Mouse (Mus musculus) layer of hippocampus, adult 2 months (tissue): Measurements from ENCODE around the gene Cenpf. TPM values are rescaled to one million over a fixed set of nuclear protein-coding genes. Genes with fewer than 3 reads are reported as not detected.
A peak's percentile ranks its signal among the peaks of the same experiment; 100 is the strongest.

Source experiments
- DNase-seq, 2 experiments: peaks; one replicate each; pipeline ENCODE4 v3.0.0; 2022; ENCODE audit warnings: low spot score in 2 of 2
- H3K27ac ChIP-seq: fragments of 200-600 bp; 2 replicates; pipeline ENCODE4 v1.8.1; 2022
- H3K4me3 ChIP-seq: fragments of 200-600 bp; 2 replicates; pipeline ENCODE4 v1.8.1; 2022; ENCODE audit warnings: mild to moderate bottlenecking
- CTCF ChIP-seq: fragments of 200-600 bp; conservative IDR thresholded peaks from 2 replicates; pipeline ENCODE4 v1.8.1; 2022; ENCODE audit warnings: antibody characterized with exemption, mild to moderate bottlenecking, moderate library complexity
- total RNA-seq, 2 experiments: library from RNA; stranded (reverse); gene quantifications; 2 replicates each; pipeline ENCODE4 v1.2.3; 2021

Gene Cenpf
- total RNA-seq, 2 experiments from 2014 or later = 1.1 to 1.4 TPM

DNA sequence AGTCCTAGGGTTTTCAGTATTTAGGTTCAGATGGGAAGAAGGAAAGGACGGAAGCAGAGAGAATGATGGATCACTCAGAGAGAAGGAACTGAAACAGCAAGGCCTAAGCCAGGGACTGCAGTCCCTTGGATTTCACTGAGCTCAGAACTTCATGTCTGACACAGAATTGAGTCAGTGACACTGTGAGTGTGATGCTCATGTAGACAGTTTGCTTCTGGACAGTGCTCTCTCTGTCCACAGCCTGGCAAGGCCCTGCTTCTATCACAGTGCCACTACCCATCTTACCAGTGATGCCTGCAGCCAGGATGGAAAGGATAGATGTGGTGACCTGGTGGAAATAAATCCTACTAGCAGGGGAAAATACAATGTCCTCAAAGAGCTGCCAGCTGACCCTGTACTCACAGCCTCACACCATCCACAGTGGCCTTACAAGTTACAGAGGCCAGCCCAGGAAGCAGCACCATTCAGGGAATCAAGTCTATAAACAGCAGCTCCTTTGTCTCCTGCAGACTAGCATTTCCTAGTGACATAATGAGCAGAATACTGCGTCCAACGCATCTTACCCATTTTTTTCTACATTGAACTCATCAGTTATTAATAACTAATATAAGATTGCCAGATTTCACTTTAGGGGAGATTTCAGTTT lies 43.1 kb downstream of the Cenpf start:
- Histone ChIP-seq H3K4me3 (no peak overlapping the region), H3K27ac (peak overlapping the region; percentile 75)
- no peak for DNase-seq

DNA sequence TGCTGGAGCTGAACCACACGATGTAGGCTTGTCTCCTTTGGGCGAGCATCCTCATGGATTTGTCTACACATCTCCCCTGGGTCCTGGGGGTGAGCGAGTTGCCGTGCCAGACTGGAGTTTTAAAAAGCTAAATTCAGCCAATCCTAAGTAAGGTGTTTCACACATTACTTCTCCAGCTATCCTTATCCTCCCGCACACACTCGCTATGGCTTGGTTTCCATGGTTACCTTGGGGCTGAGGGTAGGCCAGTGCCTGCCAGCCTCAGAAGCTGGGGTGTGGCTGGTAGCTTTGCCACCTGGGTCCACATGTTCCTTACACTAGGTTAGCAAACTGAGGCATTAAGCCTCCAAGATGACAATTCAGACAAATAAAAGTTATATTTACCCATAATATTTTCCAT lies 48.3 kb downstream of the Cenpf start:
- Histone ChIP-seq H3K4me3 (no peak overlapping the region), H3K27ac (no peak overlapping the region)
- TF ChIP-seq CTCF = no peak
- DNase-seq = no peak

More for the DNA sequence above, 43.1 kb downstream of the Cenpf start:
- no peak for TF ChIP-seq CTCF

DNA sequence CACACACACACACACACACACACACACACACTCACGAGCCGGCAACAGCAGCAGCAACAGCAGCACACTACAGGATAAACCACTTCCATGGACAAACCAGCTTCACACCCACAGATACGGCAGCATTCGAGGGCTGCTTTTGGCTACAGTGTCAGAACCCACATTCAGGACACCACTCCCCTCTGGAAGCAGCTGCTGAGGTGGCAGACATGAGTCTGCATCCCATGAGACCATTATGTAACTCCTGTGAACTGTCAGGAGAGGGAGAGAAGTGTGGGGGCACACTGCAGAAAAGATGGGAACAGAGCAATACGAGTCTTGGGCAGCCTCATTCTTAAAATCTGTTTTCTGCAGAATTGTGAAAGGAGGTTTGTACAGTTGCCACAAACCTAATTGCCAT lies 54.1 kb downstream of the Cenpf start:
- H3K4me3 ChIP-seq = no peak overlapping the region
- H3K27ac ChIP-seq = no peak overlapping the region
- TF ChIP-seq CTCF = no peak
- no peak for DNase-seq

DNA sequence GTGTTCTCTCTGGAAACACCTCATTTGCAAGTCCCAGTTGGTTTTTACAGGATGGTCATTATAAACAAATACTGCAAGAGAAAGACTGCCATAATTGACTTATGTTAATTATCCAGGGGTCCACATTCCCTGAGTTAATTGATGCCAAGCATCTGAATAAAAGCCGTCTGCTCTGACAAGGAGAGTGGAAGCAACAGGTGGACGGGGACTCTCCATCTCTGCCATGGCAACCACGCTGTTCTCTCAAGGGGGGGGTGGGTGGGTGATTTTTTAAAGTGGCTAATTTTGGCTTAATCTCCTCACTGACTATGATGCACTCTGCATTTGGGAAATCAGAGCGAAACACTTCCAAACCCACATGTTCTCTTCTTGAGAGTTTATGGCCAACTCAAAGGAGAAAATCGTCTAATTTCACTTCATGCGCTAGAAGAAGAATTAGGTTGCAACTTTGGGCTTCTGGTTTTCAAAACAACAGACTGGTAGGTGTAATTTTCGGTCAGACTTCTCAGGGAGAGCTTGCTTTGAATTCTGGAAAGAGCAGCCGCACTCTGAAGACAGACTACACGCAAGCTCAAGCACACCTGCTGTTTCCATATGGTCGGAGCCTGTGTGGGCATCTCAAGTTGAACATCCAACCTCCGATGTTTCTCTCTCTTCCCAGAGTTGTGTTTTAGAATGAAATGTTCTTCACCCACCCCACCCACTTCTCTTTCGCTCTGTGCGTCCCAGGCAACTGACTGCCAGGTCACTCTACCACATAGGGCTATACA lies 55.8 kb downstream of the Cenpf start:
- Histone ChIP-seq H3K27ac (no peak overlapping the region), H3K4me3 (no peak overlapping the region; the same call in 1 of the 2 replicates)
- TF ChIP-seq CTCF = no peak
- DNase-seq = peak; percentile 47 to 52

DNA sequence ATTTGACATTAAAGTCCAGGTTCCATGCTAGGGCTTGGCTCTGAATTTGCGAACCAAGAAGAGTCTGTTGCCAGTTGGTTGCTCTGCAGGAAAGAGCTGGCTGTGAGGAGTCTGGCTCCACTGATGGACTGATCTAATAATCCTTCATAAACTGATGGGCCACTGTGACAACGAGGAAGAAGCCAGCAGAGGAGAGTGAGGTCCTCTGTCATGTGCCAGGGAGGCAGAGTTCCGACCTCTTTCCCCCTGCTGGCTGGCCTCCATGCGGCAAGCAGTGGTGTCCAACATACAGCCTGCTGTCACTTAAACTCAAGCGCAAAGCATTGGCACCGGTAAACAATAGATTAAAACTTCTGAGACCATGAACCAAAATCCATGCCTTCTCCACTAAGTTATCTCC lies 57.9 kb downstream of the Cenpf start:
- Histone ChIP-seq H3K4me3 (no peak overlapping the region), H3K27ac (no peak overlapping the region)
- no peak for DNase-seq
- no peak for TF ChIP-seq CTCF

DNA sequence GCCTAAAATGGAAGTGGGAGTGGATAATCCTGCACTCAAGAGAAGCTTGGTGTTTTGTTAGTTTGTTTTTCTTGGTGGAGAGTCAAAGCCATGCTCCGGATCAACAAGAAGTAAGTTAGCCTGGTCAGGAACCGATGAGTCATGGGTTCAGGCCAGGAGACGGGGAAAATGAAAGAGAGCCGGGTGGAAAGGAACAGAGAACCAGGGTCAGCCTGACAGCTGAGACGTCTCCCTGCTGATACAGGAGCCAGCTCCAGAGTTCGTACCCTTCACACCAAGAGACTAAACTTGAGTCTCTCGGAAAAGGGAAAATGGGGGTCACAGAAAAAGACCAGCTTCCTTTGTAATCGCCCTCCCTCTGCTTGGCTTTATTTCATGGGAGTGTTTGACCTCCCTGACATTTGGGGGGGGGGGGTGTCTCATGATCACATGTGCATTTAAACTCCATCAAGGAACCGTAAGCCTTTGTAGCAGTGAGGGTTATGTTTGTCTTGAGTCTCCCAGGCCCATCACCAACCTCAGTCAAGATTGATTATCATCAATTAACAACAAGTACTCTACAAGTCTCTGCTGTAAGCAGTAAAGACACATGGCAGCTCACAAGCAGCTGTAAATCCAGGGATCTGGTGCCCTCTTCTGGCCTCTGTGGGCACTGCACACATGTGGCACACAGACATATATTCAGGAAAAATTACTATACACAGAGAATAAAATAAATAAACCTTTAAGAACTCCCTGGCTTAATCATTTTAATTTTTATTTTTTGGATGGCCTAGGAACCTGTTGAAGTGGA lies 59.7 kb downstream of the Cenpf start:
- Histone ChIP-seq H3K4me3 (no peak overlapping the region), H3K27ac (no peak overlapping the region)
- peak in 1 of 2 experiments; percentile 64 for DNase-seq
- peak; percentile 80 for TF ChIP-seq CTCF

DNA sequence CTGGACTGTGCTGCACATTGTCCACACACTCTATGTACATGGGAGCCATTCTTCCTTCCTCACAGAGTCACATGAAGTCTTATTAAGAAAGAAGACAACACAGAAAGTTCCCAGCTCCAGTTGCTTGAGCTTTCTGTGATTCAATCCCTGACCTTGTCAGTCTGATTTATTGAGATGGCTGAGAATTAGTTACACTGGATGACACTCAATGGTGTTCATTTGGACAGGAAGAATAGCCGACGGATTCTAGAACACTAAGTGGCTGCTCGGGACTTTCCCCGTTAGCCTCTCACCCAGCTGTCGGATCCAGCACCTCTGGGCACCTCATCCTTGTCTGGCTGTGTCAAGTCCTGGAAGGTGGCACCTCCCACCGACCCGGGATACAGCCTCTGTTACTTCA lies 63.1 kb downstream of the Cenpf start:
- H3K4me3 ChIP-seq = no peak overlapping the region
- no peak for TF ChIP-seq CTCF
- no peak for DNase-seq
- no peak overlapping the region for H3K27ac ChIP-seq

DNA sequence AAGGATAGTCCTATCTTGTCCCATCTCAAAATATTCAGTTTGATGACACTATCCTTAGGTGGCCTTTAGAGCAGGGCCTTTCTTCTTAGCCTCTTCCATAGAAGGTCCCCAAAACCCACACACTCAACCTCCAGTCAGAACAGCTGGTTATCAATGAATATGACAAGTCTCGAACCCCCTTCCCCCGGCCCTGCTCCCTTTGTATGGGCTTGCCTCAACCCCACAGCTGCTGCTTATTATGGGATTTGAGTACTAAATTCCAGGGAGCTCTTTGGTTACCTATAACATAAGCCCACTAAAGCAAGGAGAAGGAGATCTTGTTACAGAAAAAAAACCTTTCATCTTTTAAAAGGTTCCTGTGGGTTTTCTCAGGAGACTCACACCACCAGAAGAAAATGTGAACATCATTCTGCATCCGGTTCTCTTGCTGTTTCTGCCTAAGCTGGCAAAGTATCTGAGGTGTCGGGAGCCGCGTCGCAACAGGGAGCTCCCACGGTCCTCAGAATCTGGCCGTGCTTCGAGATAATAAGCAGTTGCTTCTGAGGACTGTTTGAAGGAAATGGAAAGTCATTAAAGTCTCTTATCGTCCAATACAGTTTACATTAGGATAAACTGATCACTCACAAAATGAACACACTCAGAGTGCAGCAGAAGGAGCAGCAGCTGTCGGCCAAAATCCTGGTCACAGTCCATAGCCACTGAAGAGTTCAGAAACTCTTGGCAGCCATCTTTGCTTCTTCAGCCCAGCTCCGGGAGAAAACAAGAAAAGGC lies 68.7 kb downstream of the Cenpf start:
- Histone ChIP-seq H3K4me3 (no peak overlapping the region), H3K27ac (no peak overlapping the region)
- no peak for DNase-seq
- no peak for TF ChIP-seq CTCF

DNA sequence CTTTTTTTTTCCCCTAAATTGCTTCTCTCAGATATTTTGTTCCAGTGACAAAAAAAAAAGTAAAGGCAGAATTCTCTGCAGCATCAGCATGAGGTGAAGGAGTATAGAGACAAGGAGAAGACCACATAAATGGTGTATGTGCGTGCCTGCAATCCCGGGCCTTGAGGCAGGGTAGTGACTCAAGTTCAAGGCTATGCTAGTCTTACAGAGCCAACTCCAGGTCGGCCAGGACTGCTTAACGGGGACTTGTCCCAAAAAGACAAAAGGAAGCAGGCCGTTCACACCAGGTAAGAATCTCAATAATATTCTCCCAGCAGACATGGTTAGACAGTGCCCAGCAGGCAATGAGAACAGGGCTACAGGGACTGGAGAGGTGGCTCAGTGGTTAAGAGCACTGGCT lies 70.5 kb downstream of the Cenpf start:
- no peak for DNase-seq
- no peak overlapping the region for H3K4me3 ChIP-seq
- H3K27ac ChIP-seq = no peak overlapping the region
- no peak for TF ChIP-seq CTCF

DNA sequence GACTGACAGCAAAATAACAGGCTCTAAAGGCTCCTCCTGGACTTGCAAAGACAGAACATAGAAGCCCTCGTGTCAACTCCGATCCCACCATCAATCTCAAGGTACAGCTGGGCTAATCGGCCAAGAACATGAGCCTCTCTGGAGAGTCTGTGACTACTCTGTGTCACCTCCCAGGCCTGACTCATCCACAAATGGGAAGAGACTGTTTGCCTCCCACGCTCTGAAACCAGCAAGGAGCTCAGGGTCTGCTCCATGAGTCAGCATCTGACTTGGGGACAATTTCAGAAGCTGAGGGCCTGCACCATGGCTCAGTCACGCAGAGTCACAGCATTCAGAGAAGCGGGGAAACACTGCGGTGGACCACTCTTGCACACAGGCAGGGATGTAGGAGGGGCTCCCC lies 72.6 kb downstream of the Cenpf start:
- H3K27ac ChIP-seq = no peak overlapping the region
- no peak for TF ChIP-seq CTCF
- no peak for DNase-seq
- no peak overlapping the region for H3K4me3 ChIP-seq

DNA sequence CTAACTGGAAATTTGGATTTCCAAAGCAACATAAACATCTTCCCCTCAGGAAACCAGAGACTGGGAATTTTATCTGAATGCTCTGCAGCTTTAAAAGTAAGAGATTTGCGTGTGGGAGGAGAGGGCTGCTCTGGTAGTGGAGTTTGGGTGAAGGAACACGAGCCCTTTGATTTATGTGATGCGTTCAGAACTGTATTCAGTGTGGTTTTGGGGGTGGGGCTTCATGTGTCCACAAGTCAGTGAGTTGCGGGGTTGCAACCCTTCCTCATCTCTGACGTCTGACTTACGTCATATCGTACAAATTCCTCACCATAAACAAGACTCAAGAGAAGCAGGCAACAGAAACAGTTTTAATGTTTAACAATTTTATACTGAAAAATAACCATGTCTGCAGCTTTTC lies 74.8 kb downstream of the Cenpf start:
- TF ChIP-seq CTCF = no peak
- Histone ChIP-seq H3K27ac (no peak overlapping the region), H3K4me3 (no peak overlapping the region)
- DNase-seq = no peak

DNA sequence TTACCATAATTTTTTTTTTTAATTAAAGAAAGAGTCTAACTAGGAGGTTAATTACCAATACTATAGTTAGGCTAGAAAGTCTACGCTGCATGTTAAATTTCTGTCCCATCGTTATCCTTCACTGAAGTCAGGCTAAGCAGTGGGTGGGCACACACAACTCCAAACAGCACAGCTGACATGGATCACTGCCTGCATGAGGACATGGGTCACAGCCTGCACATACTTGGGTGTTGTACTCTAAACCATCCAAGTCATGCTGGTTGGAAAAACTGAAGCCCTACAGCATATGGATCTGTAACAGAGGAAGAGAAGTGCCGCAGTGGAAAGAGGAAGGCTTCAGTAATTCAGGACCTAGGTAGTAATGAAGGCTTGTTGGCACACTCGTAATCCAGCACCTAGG lies 76.1 kb downstream of the Cenpf start:
- no peak for DNase-seq
- H3K27ac ChIP-seq = no peak overlapping the region
- TF ChIP-seq CTCF = no peak
- H3K4me3 ChIP-seq = no peak overlapping the region

DNA sequence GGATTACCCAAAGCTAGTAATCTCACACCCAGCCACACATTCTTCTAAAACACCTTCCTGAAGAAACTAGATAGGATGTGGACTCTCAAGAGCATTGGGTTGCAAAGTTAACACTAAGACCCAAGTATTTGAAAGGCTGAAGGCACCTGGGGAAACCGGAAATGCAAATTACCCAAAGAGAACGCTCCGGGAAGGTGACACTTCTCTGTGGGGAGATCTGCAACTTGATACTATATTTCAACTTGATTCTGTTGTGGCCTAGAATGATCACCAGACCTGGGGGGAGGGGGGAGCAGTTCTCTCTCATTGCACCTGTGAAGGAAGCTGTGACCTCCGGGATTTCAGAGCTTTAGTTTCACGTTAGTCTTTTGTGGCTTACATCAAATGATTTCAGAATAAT lies 79.2 kb downstream of the Cenpf start:
- Histone ChIP-seq H3K4me3 (no peak overlapping the region), H3K27ac (no peak overlapping the region)
- DNase-seq = no peak
- no peak for TF ChIP-seq CTCF
